Mouse (Mus musculus): Measurements from ENCODE around the gene Med18.

GRCm38 (mm10) chr4:132409587-132410229 lies 54.0 kb downstream of the Med18 start:
- TF ChIP-seq CTCF (IDR thresholded peaks at IDR 0.05; ENCODE audit: borderline replicate concordance, control insufficient read depth, extremely low read depth, insufficient read depth, low read length, poor library complexity) (no peak), POLR2A (IDR thresholded peaks at IDR 0.05; ENCODE audit: control insufficient read depth, extremely low read depth, insufficient read depth, low read length, poor library complexity) (no peak)

Data from thymus, adult 2 months (tissue).